9 mouse cellular contexts compared by ENCODE assay signal in the genomic region with DNA sequence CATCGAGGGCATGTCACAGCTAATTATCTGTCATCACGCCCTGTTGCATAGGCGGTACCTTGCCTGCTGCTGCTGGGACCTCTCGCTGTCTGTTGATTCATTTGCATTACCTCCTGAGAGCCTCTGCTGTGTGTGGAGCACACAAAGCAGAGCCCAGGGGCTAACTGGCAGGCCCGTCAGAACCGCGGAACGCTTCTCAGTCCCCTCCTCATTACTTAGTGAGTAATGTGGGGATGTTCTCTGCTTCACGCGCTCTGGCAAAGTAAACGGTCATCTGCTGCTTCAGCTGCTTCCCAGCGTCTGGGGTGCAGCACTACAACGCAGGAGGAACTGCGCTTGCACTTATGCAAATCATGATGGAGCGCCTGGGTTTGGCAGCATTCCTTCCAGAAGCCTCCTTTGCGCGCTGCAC. TPM values are rescaled to one million over a fixed set of nuclear protein-coding genes. Genes with fewer than 3 reads are reported as not detected.
A peak's percentile ranks its signal among the peaks of the same experiment; 100 is the strongest.
DNase-seq lines count a peak whose midpoint lies in the region; ATAC-seq and TF ChIP-seq lines count a peak whose summit lies in the region.
"Had no signal": no experiment of that assay in that cellular context is flagged by ENCODE, and none has a peak within 500 bp of the region (broad histone marks: within the 10 kb centered on the region; RNA-seq: fewer than 3 reads in every experiment).

No protein-coding gene starts in this region.

- H3K9me3 ChIP-seq in heart, embryonic 16.5 days (replicated peaks; ENCODE audit: control insufficient read depth, low read length): no peaks in the 10 kb centered on the region

- H3K27ac ChIP-seq in heart, adult 2 months: no peak overlapping the region
- no peak overlapping the region for H3K27ac ChIP-seq in heart, embryonic 16.5 days (ENCODE audit: low read length)

- peak in 1 of 2 experiments; percentile 24 for DNase-seq in heart, adult 2 months
- DNase-seq in heart, adult 11 months: no peak
- DNase-seq in embryo, embryonic 10 days (ENCODE audit: low spot score): peak; percentile 67
- DNase-seq in layer of hippocampus, adult 9-11 months: peak; percentile 76
- no peak for DNase-seq in lung, adult 2 months
- peak; percentile 74 to 81 for DNase-seq in right cerebral cortex, adult 2 months (ENCODE audit: low spot score in 2 of 2)
- no peak for DNase-seq in natural killer cell, adult 2 months (ENCODE audit: low spot score in 2 of 2)

- H3K4me1 ChIP-seq in heart, adult 2 months (ENCODE audit: control insufficient read depth, insufficient read depth, low read length): no peaks in the 10 kb centered on the region; the same call in 1 of the 2 replicates
- no peaks in the 10 kb centered on the region for H3K4me1 ChIP-seq in heart, embryonic 16.5 days (ENCODE audit: control insufficient read depth, insufficient read depth, low read length)
- H3K4me1 ChIP-seq in lung, adult 2 months (ENCODE audit: control insufficient read depth, insufficient read depth, low read length): peaks cover 2% of the 10 kb centered on the region; the same call in 1 of the 2 replicates

- H3K27me3 ChIP-seq in heart, adult 2 months (ENCODE audit: control insufficient read depth, insufficient read depth, low read length): no peaks in the 10 kb centered on the region
- no peaks in the 10 kb centered on the region for H3K27me3 ChIP-seq in heart, embryonic 16.5 days (ENCODE audit: control insufficient read depth, insufficient read depth, low read length)

- no peak overlapping the region for H3K9ac ChIP-seq in heart, adult 2 months (ENCODE audit: low read depth, low read length)
- peak overlapping the region; percentile 21 for H3K9ac ChIP-seq in heart, embryonic 16.5 days (ENCODE audit: low read length)

- H3K4me3 ChIP-seq in heart, adult 2 months: peak overlapping the region; percentile 9; the same call in 1 of the 2 replicates
- peak overlapping the region; percentile 43 for H3K4me3 ChIP-seq in heart, embryonic 16.5 days (ENCODE audit: low read length)
- H3K4me3 ChIP-seq in lung, adult 2 months (replicated peaks; ENCODE audit: extremely low read depth, low read depth, low read length): peak overlapping the region; percentile 1

- H3K4me2 ChIP-seq in heart, embryonic 16.5 days (ENCODE audit: low read depth, low read length): peak overlapping the region; percentile 65

- TF ChIP-seq EP300 in heart, adult 2 months (IDR thresholded peaks at IDR 0.05; ENCODE audit: insufficient read depth, low read depth, low read length): no peak

- no peak for TF ChIP-seq CTCF in heart, adult 2 months (IDR thresholded peaks at IDR 0.05)
- TF ChIP-seq CTCF in lung, adult 2 months (IDR thresholded peaks at IDR 0.05; ENCODE audit: insufficient read depth, low read length): no peak

- H3K79me2 ChIP-seq in heart, adult 2 months (replicated peaks; ENCODE audit: control insufficient read depth, insufficient read depth, low read length): no peaks in the 10 kb centered on the region

- intact Hi-C loops in heart, adult 2 months (cut with DNase I): no loop called here

- H3K36me3 ChIP-seq in heart, adult 2 months (ENCODE audit: control insufficient read depth, insufficient read depth, low read length): no peaks in the 10 kb centered on the region
- H3K36me3 ChIP-seq in heart, embryonic 16.5 days (ENCODE audit: control insufficient read depth, insufficient read depth): no peaks in the 10 kb centered on the region

- no peak for ATAC-seq in heart, embryonic 16.5 days (replicated peaks; ENCODE audit: extremely low read depth, insufficient read depth, low FRiP score)

- 5% methylated on average over 17 of the region's 17 CpGs for WGBS in heart, adult 2 months
- under 1% methylated on average over 17 of the region's 17 CpGs for WGBS in heart, embryonic 16.5 days
- 7% methylated on average over 17 of the region's 17 CpGs for WGBS in lung, adult 2 months

- no peak for TF ChIP-seq POLR2A in heart, adult 2 months (IDR thresholded peaks at IDR 0.05; ENCODE audit: insufficient read depth, low read depth, low read length)
- TF ChIP-seq POLR2A in lung, adult 2 months (IDR thresholded peaks at IDR 0.05; ENCODE audit: borderline replicate concordance, extremely low read depth, low read depth, low read length): no peak

RNA-seq across cellular contexts. Expression of gene Tyrp1, which starts 30.6 kb away (rescaled TPM):
- total RNA-seq in heart, adult 2 months (2021): under 1 TPM; 0.10 to 0.11 TPM
- polyA plus RNA-seq in heart, adult 2 months (2012; rRNA removed): 0.06 and 0.10 TPM in 2 replicates
- 0.07 and 0.47 TPM in 2 replicates for polyA plus RNA-seq in heart, embryonic 16.5 days (2015; fragmentation: Nextera tagmentation; extraction: Ambion mirVana)
- polyA plus RNA-seq in lung, adult 2 months (2012; rRNA removed): not detected in 2 replicates
- polyA plus RNA-seq: large intestine, adult 2 months had no signal

RNA-seq across cellular contexts. Expression of gene Lurap1l, which starts 45.9 kb away (rescaled TPM):
- 1 to 10 TPM; 1.2 to 1.3 TPM for total RNA-seq in heart, adult 2 months (2021)
- 2.0 and 2.3 TPM in 2 replicates for polyA plus RNA-seq in heart, adult 2 months (2012; rRNA removed)
- 2.9 and 3.8 TPM in 2 replicates for polyA plus RNA-seq in heart, embryonic 16.5 days (2015; fragmentation: Nextera tagmentation; extraction: Ambion mirVana)
- 28.3 and 28.9 TPM in 2 replicates for polyA plus RNA-seq in lung, adult 2 months (2012; rRNA removed)

Comparison
In these comparisons a context has a peak if more than half of its experiments do, and no peak if none do; other contexts are left out.
1. DNase-seq: peak in embryo, embryonic 10 days (single experiment), layer of hippocampus, adult 9-11 months (single experiment) and right cerebral cortex, adult 2 months (2 of 2); none in heart, adult 11 months (single experiment), lung, adult 2 months (single experiment) and natural killer cell, adult 2 months (0 of 2).
2. Peak in every context shown above with its lines, with median percentiles within 50 percentile points of each other: H3K4me3 ChIP-seq.